11 mouse cellular contexts compared by ENCODE assay signal in the genomic region with DNA sequence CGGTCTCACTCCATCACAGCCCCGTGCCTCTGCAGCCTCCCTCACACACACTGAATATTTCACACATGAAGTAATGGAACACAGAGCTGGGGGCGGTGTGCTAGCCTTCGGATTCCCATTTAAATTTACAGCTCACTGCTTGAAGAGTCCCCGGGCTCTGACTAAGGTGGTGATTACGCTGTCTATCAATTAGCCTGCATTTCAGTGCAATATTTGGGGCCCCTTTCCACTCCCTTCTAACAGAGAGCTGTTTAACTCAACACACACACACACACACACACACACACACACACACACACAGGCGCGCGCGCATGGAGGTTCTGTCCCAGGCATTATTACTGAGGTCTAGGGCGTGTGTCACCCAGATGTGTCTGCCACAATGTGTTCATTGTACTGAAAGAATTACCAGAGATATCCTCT. TPM values are rescaled to one million over a fixed set of nuclear protein-coding genes. Genes with fewer than 3 reads are reported as not detected.
DNase-seq lines count a peak whose midpoint lies in the region; ATAC-seq lines count a peak whose summit lies in the region.
"Had no signal": no experiment of that assay in that cellular context is flagged by ENCODE, and none has a peak within 500 bp of the region (broad histone marks: within the 10 kb centered on the region; RNA-seq: fewer than 3 reads in every experiment).

No protein-coding gene starts in this region.

- no peak overlapping the region for H3K4me3 ChIP-seq in hindbrain, embryonic 12.5 days
- H3K4me3 ChIP-seq in hindbrain, embryonic 11.5 days (ENCODE audit: low read depth, low read length), result no peak overlapping the region
- no peak overlapping the region for H3K4me3 ChIP-seq in forebrain, embryonic 15.5 days
- H3K4me3 ChIP-seq in limb, embryonic 12.5 days (replicated peaks), result no peak overlapping the region
- H3K4me3 ChIP-seq: heart, adult 2 months had no signal

- no peaks in the 10 kb centered on the region for H3K4me1 ChIP-seq in hindbrain, embryonic 12.5 days
- H3K4me1 ChIP-seq in hindbrain, embryonic 11.5 days (replicated peaks; ENCODE audit: control insufficient read depth, insufficient read depth, low read length), result no peaks in the 10 kb centered on the region
- 0 out of 2 replicates have a peak, but pooled peaks cover 7% of the 10 kb centered on the region for H3K4me1 ChIP-seq in forebrain, embryonic 15.5 days
- peaks cover 13% of the 10 kb centered on the region for H3K4me1 ChIP-seq in limb, embryonic 12.5 days (replicated peaks)

- H3K27ac ChIP-seq in hindbrain, embryonic 12.5 days, result no peak overlapping the region
- no peak overlapping the region for H3K27ac ChIP-seq in hindbrain, embryonic 11.5 days (ENCODE audit: low read depth, low read length)
- no peak overlapping the region for H3K27ac ChIP-seq in forebrain, embryonic 15.5 days (replicated peaks)
- H3K27ac ChIP-seq in limb, embryonic 12.5 days, result peak overlapping the region; percentile 31; the same call in 1 of the 2 replicates
- H3K27ac ChIP-seq: heart, adult 2 months had no signal

- no peaks in the 10 kb centered on the region for H3K9me3 ChIP-seq in hindbrain, embryonic 12.5 days (replicated peaks)
- no peaks in the 10 kb centered on the region for H3K9me3 ChIP-seq in hindbrain, embryonic 11.5 days (ENCODE audit: control insufficient read depth, low read length)
- no peaks in the 10 kb centered on the region for H3K9me3 ChIP-seq in forebrain, embryonic 15.5 days
- no peaks in the 10 kb centered on the region for H3K9me3 ChIP-seq in limb, embryonic 12.5 days

- H3K9ac ChIP-seq in hindbrain, embryonic 12.5 days, result no peak overlapping the region
- no peak overlapping the region for H3K9ac ChIP-seq in hindbrain, embryonic 11.5 days (ENCODE audit: low read depth, low read length)
- no peak overlapping the region for H3K9ac ChIP-seq in forebrain, embryonic 15.5 days (replicated peaks)
- H3K9ac ChIP-seq in limb, embryonic 12.5 days (replicated peaks), result no peak overlapping the region

- peak; percentile 22; the same call in 1 of the 2 replicates for ATAC-seq in hindbrain, embryonic 12.5 days (ENCODE audit: low FRiP score)
- ATAC-seq in hindbrain, embryonic 11.5 days (ENCODE audit: low FRiP score), result no peak
- peak; percentile 69 for ATAC-seq in forebrain, embryonic 15.5 days (replicated peaks)
- ATAC-seq in limb, embryonic 12.5 days (ENCODE audit: insufficient number of reproducible peaks, insufficient read depth, low FRiP score, low TSS enrichment, low read depth), result peak; percentile 95
- ATAC-seq: activated CD4-positive, CD25-positive, alpha-beta regulatory T cell, adult 4 months had no signal

- no peaks in the 10 kb centered on the region for H3K36me3 ChIP-seq in hindbrain, embryonic 12.5 days
- no peaks in the 10 kb centered on the region for H3K36me3 ChIP-seq in hindbrain, embryonic 11.5 days (ENCODE audit: control insufficient read depth, insufficient read depth, low read length)
- H3K36me3 ChIP-seq in forebrain, embryonic 15.5 days, result no peaks in the 10 kb centered on the region
- H3K36me3 ChIP-seq in limb, embryonic 12.5 days, result no peaks in the 10 kb centered on the region

- H3K4me2 ChIP-seq in hindbrain, embryonic 12.5 days (replicated peaks), result no peak overlapping the region
- H3K4me2 ChIP-seq in hindbrain, embryonic 11.5 days (replicated peaks; ENCODE audit: low read depth, low read length), result no peak overlapping the region
- no peak overlapping the region for H3K4me2 ChIP-seq in forebrain, embryonic 15.5 days (replicated peaks)
- H3K4me2 ChIP-seq in limb, embryonic 12.5 days, result peak overlapping the region; percentile 21

- no peak for DNase-seq in hindbrain, embryonic 11.5 days (ENCODE audit: low spot score)
- DNase-seq in brain, adult 2 months (ENCODE audit: low read depth, low spot score), result peak; percentile 39
- no peak for DNase-seq in thymus, adult 18-20 months
- DNase-seq in adrenal gland, adult 8-10 months, result no peak
- DNase-seq: lung, adult 2 months; thymus, adult 2 months had no signal

- no peaks in the 10 kb centered on the region for H3K27me3 ChIP-seq in hindbrain, embryonic 12.5 days
- no peaks in the 10 kb centered on the region for H3K27me3 ChIP-seq in hindbrain, embryonic 11.5 days (ENCODE audit: control insufficient read depth, insufficient read depth, low read length)
- H3K27me3 ChIP-seq in forebrain, embryonic 15.5 days, result no peaks in the 10 kb centered on the region
- no peaks in the 10 kb centered on the region for H3K27me3 ChIP-seq in limb, embryonic 12.5 days

- 70% methylated on average over 11 of the region's 11 CpGs for WGBS in hindbrain, embryonic 12.5 days
- 78% methylated on average over 11 of the region's 11 CpGs for WGBS in hindbrain, embryonic 11.5 days
- WGBS in forebrain, embryonic 15.5 days, result 61% methylated on average over 11 of the region's 11 CpGs
- WGBS in limb, embryonic 12.5 days, result 49% methylated on average over 11 of the region's 11 CpGs

RNA-seq across cellular contexts. Expression of a gene that starts 31.2 kb away (rescaled TPM):
- polyA plus RNA-seq in hindbrain, embryonic 12.5 days (2016; fragmentation: Nextera tagmentation; extraction: Ambion mirVana), result 21.3 and 24.1 TPM in 2 replicates
- polyA plus RNA-seq in hindbrain, embryonic 11.5 days (2014; fragmentation: Nextera tagmentation; extraction: Ambion mirVana), result 17.2 and 23.5 TPM in 2 replicates
- 24.7 and 25.1 TPM in 2 replicates for polyA plus RNA-seq in forebrain, embryonic 15.5 days (2015; fragmentation: Nextera tagmentation; extraction: Ambion mirVana)
- polyA plus RNA-seq in limb, embryonic 12.5 days (2016; fragmentation: Nextera tagmentation; extraction: Ambion mirVana), result 7.6 and 7.7 TPM in 2 replicates
- total RNA-seq in adrenal gland, adult 8-10 months (2022), result 10 to 100 TPM; 60.0 to 98.8 (median 71.8) TPM
